Mouse (Mus musculus) myocyte (in vitro differentiated cells): Measurements from ENCODE around the gene Srcap.
"Not testable (repeated sequence)": the region's sequence is repeated elsewhere in the genome, so short reads cannot be mapped to it uniquely, and the experiment has no call there.

Experiments used
- E2F4 ChIP-seq: IDR thresholded peaks from one replicate; pipeline ENCODE4 v1.6.1; 2011; ENCODE audit warnings: mild to moderate bottlenecking, control low read depth, moderate library complexity; ENCODE audit not compliant: insufficient read depth
- POLR2A ChIP-seq: IDR thresholded peaks from one replicate; pipeline ENCODE4 v1.6.1; 2011; ENCODE audit warnings: low read depth, mild to moderate bottlenecking, control low read depth, moderate library complexity; ENCODE audit not compliant: insufficient read length
- REST ChIP-seq: IDR thresholded peaks from one replicate; pipeline ENCODE4 v1.6.1; 2011; ENCODE audit warnings: mild to moderate bottlenecking, control low read depth, moderate library complexity; ENCODE audit not compliant: insufficient read depth, insufficient read length
- USF1 ChIP-seq: IDR thresholded peaks from one replicate; pipeline ENCODE4 v1.6.1; 2011; ENCODE audit warnings: low read depth, mild to moderate bottlenecking, control low read depth, moderate library complexity

- TF ChIP-seq REST, USF1, E2F4, POLR2A: not testable (repeated sequence)
Observed at GRCm38 (mm10) chr7:127488364-127488763, 23.4 kb upstream of the Srcap start.
